Mouse (Mus musculus) liver, embryonic 16.5 days (tissue): ENCODE measurements around the gene Enthd1. TPM values are rescaled to one million over a fixed set of nuclear protein-coding genes. Genes with fewer than 3 reads are reported as not detected.

Experiments used
- ATAC-seq: fragments of 200-750 bp; cut with Nextera tagmentation; 2 replicates; pipeline ENCODE4 v1.8.0; 2017; ENCODE audit warnings: low read depth, mild to moderate bottlenecking, moderate number of reproducible peaks, moderate library complexity
- H3K27ac ChIP-seq: fragments of 300-500 bp; sonication (generic); 2 replicates; pipeline ENCODE4 v1.5.1; 2014; ENCODE audit warnings: mild to moderate bottlenecking, low read length
- H3K27me3 ChIP-seq: fragments of 300-500 bp; sonication (generic); 2 replicates; pipeline ENCODE4 v1.6.1; 2014; ENCODE audit warnings: low read depth, low read length, mixed read lengths; ENCODE audit not compliant: control insufficient read depth, insufficient read depth
- H3K36me3 ChIP-seq: fragments of 300-500 bp; sonication (generic); 2 replicates; pipeline ENCODE4 v1.6.1; 2014; ENCODE audit warnings: mild to moderate bottlenecking; ENCODE audit not compliant: control insufficient read depth, insufficient read depth
- H3K4me1 ChIP-seq: fragments of 300-500 bp; sonication (generic); 2 replicates; pipeline ENCODE4 v1.6.1; 2014; ENCODE audit warnings: low read depth, low read length, mixed read lengths; ENCODE audit not compliant: control insufficient read depth
- H3K4me2 ChIP-seq: fragments of 300-500 bp; sonication (generic); 2 replicates; pipeline ENCODE4 v1.6.1; 2014; ENCODE audit warnings: low read depth, low read length, mixed read lengths
- H3K4me3 ChIP-seq: fragments of 300-500 bp; sonication (generic); 2 replicates; pipeline ENCODE4 v1.5.1; 2014; ENCODE audit warnings: low read depth, mild to moderate bottlenecking, low read length
- H3K9ac ChIP-seq: fragments of 300-500 bp; sonication (generic); 2 replicates; pipeline ENCODE4 v1.6.1; 2014; ENCODE audit warnings: low read depth, low read length
- H3K9me3 ChIP-seq: fragments of 300-500 bp; sonication (generic); replicated peaks from 2 replicates; pipeline ENCODE4 v1.6.1; 2016; ENCODE audit warnings: low read length; ENCODE audit not compliant: control insufficient read depth
- WGBS: fragments of 180-500 bp; shearing (Covaris S2); extraction: QIAGEN DNeasy Blood & Tissue Kit; methylation state at CpG from one replicate; pipeline ENCODE4 v1.1.7; 2014; ENCODE audit not compliant: insufficient replicate concordance; 5-methylcytosine and 5-hydroxymethylcytosine counted together
- polyA plus RNA-seq: library from polyadenylated mRNA; unstranded; fragments of >200 nt; fragmentation: Nextera tagmentation; extraction: Ambion mirVana; gene quantifications from 2 replicates; pipeline ENCODE4 v1.2.1, GENCODE M21; 2015

Gene Enthd1
- polyA plus RNA-seq, 1 experiment from 2014 or later: not detected

GRCm38 (mm10) chr15:80454486-80454885 lies 110.5 kb downstream of the Enthd1 start:
- Histone ChIP-seq H3K4me2 (no peak overlapping the region), H3K27me3 (no peaks in the 10 kb centered on the region), H3K9me3 (no peaks in the 10 kb centered on the region), H3K27ac (no peak overlapping the region), H3K9ac (no peak overlapping the region), H3K4me1 (no peaks in the 10 kb centered on the region), H3K36me3 (no peaks in the 10 kb centered on the region), H3K4me3 (no peak overlapping the region)
- 70% methylated on average over 6 of the region's 6 CpGs for WGBS
- no peak for ATAC-seq

- no peak overlapping the region for H3K4me2 ChIP-seq
- no peaks in the 10 kb centered on the region for H3K4me1 ChIP-seq
- no peaks in the 10 kb centered on the region for H3K27me3 ChIP-seq
- H3K9me3 ChIP-seq: no peaks in the 10 kb centered on the region
- WGBS: 40% methylated on average over 16 of the region's 16 CpGs
- no peak overlapping the region for H3K9ac ChIP-seq
- H3K27ac ChIP-seq: no peak overlapping the region
- H3K4me3 ChIP-seq: no peak overlapping the region
- no peaks in the 10 kb centered on the region for H3K36me3 ChIP-seq
- ATAC-seq: no peak
These were observed 112.5 kb downstream of the Enthd1 start for GRCm38 (mm10) chr15:80452425-80452824.

GRCm38 (mm10) chr15:80445956-80446687 lies 118.8 kb downstream of the Enthd1 start:
- Histone ChIP-seq H3K9ac (no peak overlapping the region), H3K4me1 (no peaks in the 10 kb centered on the region), H3K27ac (no peak overlapping the region), H3K27me3 (no peaks in the 10 kb centered on the region), H3K4me3 (no peak overlapping the region), H3K36me3 (no peaks in the 10 kb centered on the region), H3K4me2 (no peak overlapping the region), H3K9me3 (no peaks in the 10 kb centered on the region)
- no peak for ATAC-seq
- 60% methylated on average over 15 of the region's 15 CpGs for WGBS

GRCm38 (mm10) chr15:80440195-80440594 lies 124.8 kb downstream of the Enthd1 start:
- Histone ChIP-seq H3K4me2 (no peak overlapping the region), H3K27ac (no peak overlapping the region), H3K9ac (no peak overlapping the region), H3K4me3 (no peak overlapping the region), H3K4me1 (no peaks in the 10 kb centered on the region), H3K36me3 (no peaks in the 10 kb centered on the region), H3K9me3 (no peaks in the 10 kb centered on the region), H3K27me3 (no peaks in the 10 kb centered on the region)
- no peak for ATAC-seq
- WGBS: 26% methylated on average over 6 of the region's 6 CpGs

GRCm38 (mm10) chr15:80438423-80438822 lies 126.5 kb downstream of the Enthd1 start:
- Histone ChIP-seq H3K9me3 (no peaks in the 10 kb centered on the region), H3K4me2 (no peak overlapping the region), H3K4me3 (no peak overlapping the region), H3K27ac (no peak overlapping the region), H3K27me3 (no peaks in the 10 kb centered on the region), H3K4me1 (no peaks in the 10 kb centered on the region), H3K36me3 (no peaks in the 10 kb centered on the region), H3K9ac (no peak overlapping the region)
- ATAC-seq: no peak
- WGBS: 67% methylated on average over 9 of the region's 9 CpGs

GRCm38 (mm10) chr15:80437996-80438395 lies 127.0 kb downstream of the Enthd1 start:
- Histone ChIP-seq H3K27ac (no peak overlapping the region), H3K9ac (no peak overlapping the region), H3K4me2 (no peak overlapping the region), H3K9me3 (no peaks in the 10 kb centered on the region), H3K27me3 (no peaks in the 10 kb centered on the region), H3K4me1 (no peaks in the 10 kb centered on the region), H3K36me3 (no peaks in the 10 kb centered on the region), H3K4me3 (no peak overlapping the region)
- WGBS: 71% methylated on average over 9 of the region's 9 CpGs
- ATAC-seq: no peak

GRCm38 (mm10) chr15:80436961-80437360 lies 128.0 kb downstream of the Enthd1 start:
- Histone ChIP-seq H3K9me3 (no peaks in the 10 kb centered on the region), H3K27ac (no peak overlapping the region), H3K36me3 (no peaks in the 10 kb centered on the region), H3K4me3 (no peak overlapping the region), H3K9ac (no peak overlapping the region), H3K4me1 (no peaks in the 10 kb centered on the region), H3K27me3 (no peaks in the 10 kb centered on the region), H3K4me2 (no peak overlapping the region)
- ATAC-seq: no peak
- 69% methylated on average over 5 of the region's 5 CpGs for WGBS

GRCm38 (mm10) chr15:80430324-80430723 lies 134.6 kb downstream of the Enthd1 start:
- Histone ChIP-seq H3K27me3 (no peaks in the 10 kb centered on the region), H3K4me2 (no peak overlapping the region), H3K9ac (no peak overlapping the region), H3K9me3 (no peaks in the 10 kb centered on the region), H3K36me3 (no peaks in the 10 kb centered on the region), H3K27ac (no peak overlapping the region), H3K4me1 (no peaks in the 10 kb centered on the region), H3K4me3 (no peak overlapping the region)
- 82% methylated on average over 11 of the region's 11 CpGs for WGBS
- no peak for ATAC-seq

GRCm38 (mm10) chr15:80418146-80418545 lies 146.8 kb downstream of the Enthd1 start:
- Histone ChIP-seq H3K4me2 (no peak overlapping the region), H3K27me3 (no peaks in the 10 kb centered on the region), H3K4me3 (no peak overlapping the region), H3K9me3 (no peaks in the 10 kb centered on the region), H3K27ac (no peak overlapping the region), H3K9ac (no peak overlapping the region), H3K4me1 (no peaks in the 10 kb centered on the region), H3K36me3 (no peaks in the 10 kb centered on the region)
- ATAC-seq: no peak
- WGBS: 61% methylated on average over 2 of the region's 2 CpGs
